In genomic region chr5:136790570-136791196, GRCm38 (mm10) we compare ENCODE assay signal across 8 mouse cellular contexts.
DNase-seq lines count a peak whose midpoint lies in the region; ATAC-seq and TF ChIP-seq lines count a peak whose summit lies in the region.

No protein-coding gene starts in this region.

- peak overlapping the region; percentile 75 for H3K27ac ChIP-seq in embryonic facial prominence, embryonic 12.5 days
- H3K27ac ChIP-seq in heart, adult 2 months = no peak overlapping the region
- peak overlapping the region; percentile 79 for H3K27ac ChIP-seq in limb, embryonic 12.5 days

- no peak for TF ChIP-seq POLR2A in heart, adult 2 months (IDR thresholded peaks at IDR 0.05; ENCODE audit: insufficient read depth, low read depth, low read length)

- peaks cover 14% of the 10 kb centered on the region for H3K36me3 ChIP-seq in embryonic facial prominence, embryonic 12.5 days
- no peaks in the 10 kb centered on the region for H3K36me3 ChIP-seq in heart, adult 2 months (ENCODE audit: control insufficient read depth, insufficient read depth, low read length)
- H3K36me3 ChIP-seq in limb, embryonic 12.5 days = peaks cover 16% of the 10 kb centered on the region

- H3K4me2 ChIP-seq in embryonic facial prominence, embryonic 12.5 days (replicated peaks) = no peak overlapping the region
- H3K4me2 ChIP-seq in limb, embryonic 12.5 days = no peak overlapping the region

- peak; percentile 86 for DNase-seq in 416B (ENCODE audit: low read depth)
- DNase-seq in adrenal gland, postnatal 25 days = peak; percentile 86
- peak; percentile 82 to 91 for DNase-seq in heart, adult 2 months
- peak; percentile 68 to 91 for DNase-seq in kidney, adult 8-10 months
- peak; percentile 79 to 94 for DNase-seq in spleen, postnatal 4 days (ENCODE audit: low spot score in 2 of 2)

- H3K27me3 ChIP-seq in embryonic facial prominence, embryonic 12.5 days = no peaks in the 10 kb centered on the region
- H3K27me3 ChIP-seq in heart, adult 2 months (ENCODE audit: control insufficient read depth, insufficient read depth, low read length) = no peaks in the 10 kb centered on the region
- no peaks in the 10 kb centered on the region for H3K27me3 ChIP-seq in limb, embryonic 12.5 days

- peaks cover 3% of the 10 kb centered on the region; the same call in 1 of the 2 replicates for H3K9me3 ChIP-seq in embryonic facial prominence, embryonic 12.5 days
- H3K9me3 ChIP-seq in limb, embryonic 12.5 days = peaks cover 6% of the 10 kb centered on the region

- H3K9ac ChIP-seq in embryonic facial prominence, embryonic 12.5 days = no peak overlapping the region
- no peak overlapping the region for H3K9ac ChIP-seq in heart, adult 2 months (ENCODE audit: low read depth, low read length)
- no peak overlapping the region for H3K9ac ChIP-seq in limb, embryonic 12.5 days (replicated peaks)

- no peak; the same call in 1 of the 2 replicates for TF ChIP-seq CTCF in heart, adult 2 months (IDR thresholded peaks at IDR 0.05)

- intact Hi-C loops in heart, adult 2 months (cut with DNase I) = loop anchor here (1.0 kb wide), 1 partner anchor 91 kb away; no protein-coding TSS in a partner anchor

- H3K4me1 ChIP-seq in embryonic facial prominence, embryonic 12.5 days = peaks cover 18% of the 10 kb centered on the region; the same call in 1 of the 2 replicates
- H3K4me1 ChIP-seq in heart, adult 2 months (ENCODE audit: control insufficient read depth, insufficient read depth, low read length) = no peaks in the 10 kb centered on the region
- peaks cover 24% of the 10 kb centered on the region for H3K4me1 ChIP-seq in limb, embryonic 12.5 days (replicated peaks)

- peak; percentile 87 for TF ChIP-seq EP300 in heart, adult 2 months (IDR thresholded peaks at IDR 0.05; ENCODE audit: insufficient read depth, low read depth, low read length)

- ATAC-seq in embryonic facial prominence, embryonic 12.5 days (ENCODE audit: insufficient number of reproducible peaks, insufficient read depth, low FRiP score, low TSS enrichment) = peak; percentile 66
- peak; percentile 79 for ATAC-seq in limb, embryonic 12.5 days (ENCODE audit: insufficient number of reproducible peaks, insufficient read depth, low FRiP score, low TSS enrichment, low read depth)
- ATAC-seq in monocyte, adult 5-6 weeks (replicated peaks; ENCODE audit: insufficient number of reproducible peaks, low FRiP score, low TSS enrichment, poor library complexity, severe bottlenecking) = peak; percentile 85

- WGBS in embryonic facial prominence, embryonic 12.5 days = 14% methylated on average over 11 of the region's 11 CpGs
- 11% methylated on average over 11 of the region's 11 CpGs for WGBS in heart, adult 2 months
- WGBS in limb, embryonic 12.5 days = 12% methylated on average over 11 of the region's 11 CpGs

- no peaks in the 10 kb centered on the region for H3K79me2 ChIP-seq in heart, adult 2 months (replicated peaks; ENCODE audit: control insufficient read depth, insufficient read depth, low read length)

- H3K4me3 ChIP-seq in embryonic facial prominence, embryonic 12.5 days = no peak overlapping the region
- no peak overlapping the region for H3K4me3 ChIP-seq in heart, adult 2 months
- H3K4me3 ChIP-seq in limb, embryonic 12.5 days (replicated peaks) = no peak overlapping the region
